Mouse (Mus musculus) left cerebral cortex, adult 8-10 months (tissue): Measurements from ENCODE around the gene Gpr27. TPM values are rescaled to one million over a fixed set of nuclear protein-coding genes. Genes with fewer than 3 reads are reported as not detected.

Source experiments
- DNase-seq, 2 experiments: peaks; one replicate each; pipeline ENCODE4 v3.0.0; 2022; ENCODE audit warnings: low spot score in 2 of 2
- total RNA-seq, 4 experiments: library from RNA; stranded (reverse); gene quantifications; 2 replicates each; pipeline ENCODE4 v1.2.4; 2022

The Gpr27 gene
- total RNA-seq: 10 to 100 TPM; 37.6 to 42.5 (median 40.0) TPM

DNA sequence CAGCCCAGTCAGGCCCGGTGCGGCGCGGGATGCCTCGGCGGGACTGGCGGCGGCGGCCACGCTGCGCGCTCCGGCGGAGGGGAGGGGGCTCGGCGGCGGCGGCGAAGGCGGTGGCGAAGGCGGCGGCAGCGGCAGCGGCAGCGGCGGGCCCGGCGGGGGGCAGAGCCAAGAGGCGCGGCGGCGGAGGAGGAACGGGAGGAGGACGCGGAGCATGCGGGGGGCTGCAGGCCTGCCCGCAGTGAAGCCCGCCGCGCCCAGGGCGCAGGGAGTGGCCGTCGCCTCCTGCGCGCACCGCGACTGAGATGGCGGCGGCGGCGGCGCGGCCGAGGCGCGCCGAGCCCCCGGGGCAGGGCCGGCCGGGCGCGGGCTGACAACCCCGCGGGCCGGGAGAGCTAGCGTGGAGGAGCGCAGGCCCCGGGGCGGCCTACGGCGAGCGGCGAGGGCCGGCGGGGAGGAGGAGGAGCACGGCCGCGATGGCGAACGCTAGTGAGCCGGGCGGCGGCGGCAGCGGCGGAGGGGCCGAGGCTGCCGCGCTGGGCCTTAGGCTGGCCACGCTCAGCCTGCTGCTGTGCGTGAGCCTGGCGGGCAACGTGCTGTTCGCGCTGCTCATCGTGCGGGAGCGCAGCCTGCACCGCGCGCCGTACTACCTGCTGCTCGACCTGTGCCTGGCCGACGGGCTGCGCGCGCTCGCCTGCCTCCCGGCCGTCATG lies at the start of gene Gpr27:
Gene Gpr27, plus strand, starts transcription at position 474 of the 710 bp plus-strand sequence.
- DNase-seq: peak; percentile 27 to 55

DNA sequence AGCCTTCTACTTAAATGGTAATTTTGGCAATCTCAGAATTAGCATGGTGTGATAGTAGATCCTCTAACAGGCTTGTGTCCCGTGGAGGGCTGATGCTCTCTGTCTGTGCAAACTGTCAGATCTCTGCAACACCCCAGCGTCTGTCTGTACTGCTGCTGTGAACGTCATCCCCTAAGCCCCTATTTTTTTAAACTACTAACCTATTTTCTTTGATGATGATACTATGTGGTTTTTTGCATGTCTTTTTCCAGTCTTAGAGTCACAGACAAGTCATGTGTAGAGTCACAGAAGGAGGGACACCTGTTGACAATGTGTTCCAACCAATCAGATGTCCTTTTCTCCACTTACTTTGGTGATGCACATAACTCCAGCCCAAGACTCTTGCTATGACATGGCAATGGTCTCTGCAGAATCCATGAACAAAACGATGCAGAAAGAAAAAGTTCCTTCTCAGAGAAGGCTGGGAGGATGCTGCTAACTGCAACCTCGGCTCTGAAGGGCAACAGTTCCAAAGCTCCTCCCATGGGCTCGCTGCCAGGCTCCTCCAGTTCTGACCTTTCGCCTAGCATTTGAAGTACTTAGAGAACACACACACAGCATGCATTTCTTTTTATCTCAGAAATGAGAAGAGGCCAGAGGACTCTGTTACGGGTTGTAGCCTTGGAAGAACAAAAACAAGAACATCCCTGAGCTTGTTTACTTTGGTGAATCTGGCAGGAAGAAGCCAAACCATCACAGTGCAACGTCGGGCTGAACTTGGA lies 48.9 kb upstream of the Gpr27 start:
- no peak for DNase-seq

DNA sequence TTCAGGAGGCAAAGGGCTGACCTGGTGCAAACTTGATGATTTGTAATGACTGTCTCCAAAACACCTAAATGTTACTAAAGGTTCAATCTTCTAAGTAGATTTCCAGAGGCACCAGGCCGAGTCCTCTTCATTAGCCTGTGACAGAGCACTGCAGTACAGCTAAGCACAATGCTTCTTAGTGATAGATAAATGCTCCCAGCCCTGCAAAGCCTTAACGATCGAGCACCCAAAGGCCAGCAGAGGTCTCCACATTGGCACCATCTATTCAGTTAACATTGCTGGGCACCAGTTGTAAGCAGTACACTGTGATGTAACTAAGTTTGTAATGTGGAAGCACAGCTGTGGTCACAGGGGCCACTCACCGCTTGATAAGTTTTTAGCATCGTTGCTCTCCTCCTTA lies 48.1 kb upstream of the Gpr27 start:
- no peak for DNase-seq

DNA sequence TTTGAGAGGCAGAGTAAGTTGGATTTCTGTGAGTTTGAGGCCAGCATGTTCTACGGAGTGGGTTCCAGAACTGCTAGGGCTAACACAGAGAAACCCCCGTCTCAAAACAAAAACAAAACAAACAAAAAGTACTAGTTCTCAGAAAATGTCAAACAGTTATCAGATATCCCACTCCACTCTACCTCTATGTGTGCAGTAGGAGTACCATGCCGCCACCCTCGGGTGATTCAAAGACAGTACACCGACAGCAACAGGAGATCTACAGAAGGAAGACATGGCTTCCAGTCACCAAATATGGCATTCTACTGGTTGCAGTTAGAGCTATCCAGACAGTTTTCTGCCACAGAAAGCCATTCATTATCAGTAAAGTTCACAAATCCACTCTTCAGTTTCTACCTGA lies 47.6 kb upstream of the Gpr27 start:
- no peak for DNase-seq

DNA sequence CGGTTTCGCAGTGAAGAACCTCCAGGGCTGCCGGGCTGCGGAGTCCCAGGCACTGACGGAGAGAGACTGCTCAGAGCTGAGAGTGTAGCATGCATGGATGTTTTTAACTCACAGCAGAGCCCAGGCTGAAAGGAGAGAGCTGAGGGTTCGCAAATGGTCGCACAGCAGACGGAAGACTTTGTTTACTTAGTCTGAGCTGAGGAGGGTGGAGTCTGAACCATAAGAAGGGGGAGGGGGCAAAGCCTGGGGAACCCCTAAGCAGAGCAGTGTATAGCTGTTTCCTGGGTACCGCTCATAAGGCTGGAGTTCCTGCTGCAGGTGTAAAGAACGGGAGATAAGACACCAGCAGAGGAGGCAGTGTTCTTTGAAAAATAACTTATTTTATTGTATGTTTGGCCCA lies 46.1 kb upstream of the Gpr27 start:
- no peak for DNase-seq

DNA sequence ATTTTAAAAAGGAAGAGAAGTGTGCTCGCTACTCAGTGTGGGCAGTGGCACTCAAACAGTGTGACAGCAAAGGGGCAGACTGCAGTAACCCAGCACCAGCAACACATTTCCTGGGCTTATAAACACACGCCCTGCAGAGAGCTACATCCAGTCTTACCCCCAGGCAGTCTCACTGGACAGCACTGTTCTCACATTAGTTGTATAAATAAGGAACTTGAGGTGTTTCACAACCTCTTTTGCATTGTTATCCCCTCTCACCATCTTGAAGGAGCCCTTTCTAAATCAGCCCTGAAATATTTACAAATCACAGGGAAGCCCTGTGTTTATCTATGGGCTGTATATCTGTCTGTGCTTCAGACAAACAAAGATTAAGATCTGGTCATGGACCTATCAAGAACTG lies 43.2 kb upstream of the Gpr27 start:
- no peak for DNase-seq

DNA sequence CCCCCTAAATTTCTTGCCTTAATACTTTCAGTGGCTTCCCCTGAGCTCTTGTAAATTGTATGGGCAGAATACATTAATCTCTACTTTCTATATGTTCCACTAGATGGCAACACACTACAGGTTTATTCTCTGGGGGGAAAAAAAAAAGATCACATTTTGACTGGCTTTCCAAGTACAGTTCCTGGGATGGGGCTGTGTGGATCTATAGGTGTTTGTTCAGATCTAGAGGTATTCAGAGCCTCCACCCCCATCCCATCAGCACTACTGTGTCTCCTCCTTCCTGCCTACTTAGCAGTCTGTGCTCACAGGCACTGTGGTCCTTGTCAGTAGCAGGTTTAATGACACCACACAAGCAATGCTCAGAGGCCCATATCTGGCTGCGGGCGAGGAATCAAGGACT lies 40.1 kb upstream of the Gpr27 start:
- DNase-seq: no peak

DNA sequence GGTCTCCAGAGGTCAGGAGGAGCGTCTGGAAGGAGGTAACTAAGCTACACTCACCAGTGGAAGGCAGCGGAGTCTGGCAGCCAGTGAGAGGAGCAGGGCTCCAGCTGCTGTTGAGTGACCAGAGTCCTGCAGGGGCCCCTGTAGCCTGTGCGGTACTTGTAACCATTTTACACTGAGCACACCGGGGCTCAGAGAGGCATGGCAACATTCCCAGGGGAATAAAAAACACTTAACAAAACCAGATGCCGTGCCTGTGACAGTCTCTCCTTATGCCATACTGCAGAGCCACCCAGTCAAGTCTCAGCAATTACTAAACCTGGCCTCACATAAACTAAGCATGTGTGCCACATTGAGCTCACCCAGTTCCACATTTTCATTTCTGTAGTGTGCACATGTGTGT lies 38.1 kb upstream of the Gpr27 start:
- DNase-seq: no peak

DNA sequence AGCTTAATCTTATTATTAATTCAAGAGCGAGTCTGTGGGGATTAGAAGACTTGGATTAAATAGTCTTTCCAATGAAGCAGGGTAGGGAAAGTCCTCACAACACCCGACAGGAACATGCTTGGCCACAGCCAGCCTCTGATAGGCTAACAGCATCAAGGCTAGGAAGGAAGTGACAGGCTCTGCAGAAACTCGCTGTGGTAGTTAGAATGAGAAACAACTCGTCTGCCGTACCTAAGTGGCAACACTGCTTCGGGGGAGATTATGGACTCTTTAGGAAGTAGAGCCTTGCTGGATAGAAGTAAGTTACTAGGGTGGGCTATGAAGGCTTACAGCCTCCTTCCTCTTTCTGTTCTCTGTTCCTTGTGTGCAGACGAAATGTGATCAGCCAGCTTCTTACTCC lies 37.0 kb upstream of the Gpr27 start:
- no peak for DNase-seq

DNA sequence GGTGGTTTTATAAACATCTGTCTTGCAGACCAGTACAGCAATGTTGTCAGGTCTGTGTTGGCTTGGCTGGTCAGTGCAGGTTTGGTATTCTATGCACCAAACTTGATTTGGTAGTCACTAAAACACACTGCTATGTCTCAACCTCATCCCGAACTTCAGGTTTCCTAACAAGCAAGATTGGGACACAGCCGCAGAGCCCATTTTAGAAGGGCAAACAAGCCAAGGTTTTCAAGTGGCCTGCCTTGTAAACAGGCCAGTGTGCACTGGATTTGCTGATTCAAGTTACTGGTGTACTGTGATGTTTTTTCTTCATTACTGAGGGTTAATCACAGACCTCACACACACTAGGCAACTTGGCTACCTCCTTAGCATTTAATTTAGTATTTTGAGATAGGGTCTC lies 36.4 kb upstream of the Gpr27 start:
- no peak for DNase-seq

DNA sequence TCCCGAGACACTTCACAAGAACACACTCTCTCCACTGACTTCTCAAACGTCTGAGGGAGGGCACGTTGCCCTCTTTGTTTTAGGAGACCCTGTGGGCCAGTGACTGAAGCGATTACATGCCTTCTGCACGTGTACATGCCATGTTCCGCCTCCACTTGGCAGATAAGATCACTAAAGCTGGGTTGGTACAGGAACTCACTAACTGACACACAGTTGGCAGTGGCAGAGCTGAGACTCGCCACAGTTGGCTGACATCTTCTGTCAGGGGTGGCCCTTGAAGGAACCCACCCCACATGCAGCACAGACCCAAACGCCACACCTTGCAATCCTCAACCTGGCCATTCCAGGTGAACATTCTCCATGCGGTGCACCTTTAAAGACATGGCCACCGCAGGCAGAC lies 33.9 kb upstream of the Gpr27 start:
- DNase-seq: no peak

DNA sequence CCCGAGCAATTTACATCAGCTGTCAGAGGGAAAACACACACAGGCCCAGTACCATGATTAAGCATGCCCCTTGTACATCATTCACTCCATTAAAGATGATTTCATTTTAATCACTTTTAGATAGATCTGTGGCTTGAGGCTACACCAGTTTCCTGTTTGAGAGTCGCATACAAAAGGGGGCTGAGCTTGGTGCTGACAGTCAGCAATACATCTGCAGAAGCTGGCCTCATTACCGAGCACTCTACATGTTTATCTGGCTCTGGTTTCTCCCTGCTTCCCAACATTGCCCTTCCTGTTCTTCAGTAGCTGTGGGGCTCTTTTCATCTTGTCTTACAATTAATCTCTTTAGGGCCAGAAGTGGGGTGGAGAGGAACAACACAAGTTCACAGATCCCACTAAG lies 32.0 kb upstream of the Gpr27 start:
- DNase-seq: no peak

DNA sequence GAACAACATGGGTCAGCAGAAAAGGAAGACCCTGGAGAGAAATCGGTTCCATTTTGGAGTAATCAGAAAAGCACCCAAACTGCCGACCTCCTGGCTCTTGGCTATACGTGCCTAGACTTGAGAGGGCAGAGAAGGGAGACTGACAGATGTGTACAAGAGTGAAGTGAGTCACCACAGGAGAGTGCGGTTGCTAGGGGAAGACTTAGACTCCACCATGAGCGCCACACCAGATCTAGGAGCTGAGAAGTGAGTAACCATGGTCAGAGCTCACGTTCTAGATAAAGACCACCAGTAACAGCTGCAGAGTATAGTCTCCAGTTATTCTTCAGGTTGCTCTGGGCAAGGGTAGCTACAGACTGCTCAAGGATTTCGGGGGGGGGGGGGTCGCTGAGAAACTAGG lies 29.2 kb upstream of the Gpr27 start:
- DNase-seq: no peak

DNA sequence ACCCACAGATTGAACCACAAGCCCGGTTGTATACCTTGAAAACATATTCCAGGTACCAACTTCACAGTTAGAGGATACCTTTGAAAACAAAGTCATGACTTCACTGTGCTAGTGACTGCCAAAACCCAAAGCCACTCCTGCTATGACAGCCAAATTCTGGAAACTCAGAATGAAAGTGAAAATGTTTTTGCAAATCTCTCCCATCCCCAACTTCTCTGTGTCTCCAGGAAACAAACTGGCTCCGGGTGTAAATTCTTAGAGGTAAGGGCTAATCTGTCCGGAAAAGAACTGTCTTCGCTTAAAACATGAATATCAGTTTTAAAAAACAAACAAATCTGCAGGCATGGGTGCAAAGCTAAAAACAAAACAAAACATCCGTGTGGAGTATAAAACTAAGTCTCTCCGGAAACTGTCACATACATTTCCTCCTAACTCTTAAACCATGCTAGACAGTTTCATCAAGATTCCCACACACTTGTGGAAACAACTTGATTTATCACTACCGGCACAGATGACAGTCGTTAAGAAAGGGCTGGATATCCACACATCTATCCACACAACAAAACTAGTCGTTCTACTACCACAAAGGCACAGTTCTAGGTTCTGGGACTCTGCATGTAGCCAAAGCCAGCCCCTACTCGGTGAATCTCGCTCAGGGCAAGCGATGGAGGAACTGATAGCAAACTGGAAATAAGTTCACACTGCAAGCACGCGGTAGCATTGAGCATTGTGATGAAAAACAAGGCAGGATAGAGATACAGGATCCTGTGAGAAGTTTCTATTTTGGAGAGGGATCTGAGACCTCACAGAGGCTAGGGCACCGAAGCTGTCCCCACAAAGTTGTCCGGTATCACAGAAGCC lies 26.8 kb upstream of the Gpr27 start:
- no peak for DNase-seq

DNA sequence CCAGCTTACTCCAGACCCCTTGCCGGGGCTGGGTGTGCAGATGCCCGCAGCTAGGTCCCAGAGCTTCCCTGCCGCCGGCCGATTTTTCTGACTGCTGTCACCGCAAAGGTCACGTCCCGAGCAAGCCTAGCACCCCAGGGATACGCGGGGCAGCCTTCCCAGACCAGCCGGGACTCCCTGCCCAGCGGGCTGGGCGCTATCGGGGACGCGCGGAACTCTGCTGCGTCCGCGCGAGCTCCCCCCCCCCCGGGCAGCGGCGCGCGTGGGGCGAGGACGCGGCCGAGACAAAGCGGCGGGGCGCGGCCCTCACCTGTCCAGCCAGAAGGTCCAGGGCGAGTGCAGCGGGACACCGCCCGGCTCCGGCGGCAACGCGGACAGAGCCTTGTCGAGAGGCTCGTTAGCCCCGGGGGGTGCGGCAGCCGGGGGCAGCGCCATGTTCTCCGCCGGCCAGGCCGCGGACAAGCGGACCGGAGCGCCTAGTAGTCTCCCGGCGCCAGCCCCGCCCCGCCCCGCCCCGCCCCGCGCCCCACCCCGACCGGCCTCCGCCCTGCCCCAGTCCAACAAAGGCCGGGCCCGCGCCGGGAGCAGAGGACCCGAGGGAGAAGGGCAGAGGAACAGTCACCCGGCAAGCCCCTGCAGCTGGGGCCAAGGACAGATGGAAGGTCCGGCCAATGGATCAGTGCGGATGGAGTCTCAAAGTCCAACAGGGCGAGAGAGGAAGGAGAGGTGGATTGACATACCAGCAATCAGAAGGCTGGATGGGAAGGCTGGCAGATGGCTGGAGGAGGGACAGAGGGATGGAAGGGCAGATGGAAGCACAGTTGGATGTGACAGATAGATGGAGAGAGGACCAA lies 25.9 kb upstream of the Gpr27 start, which contains the start of the genes Eif4e3 and Gm20696:
Gene Eif4e3, minus strand, starts transcription at position 454 of the 854 bp plus-strand sequence.
Gene Gm20696, minus strand, starts transcription at position 480 of the 854 bp plus-strand sequence.
- DNase-seq: no peak

DNA sequence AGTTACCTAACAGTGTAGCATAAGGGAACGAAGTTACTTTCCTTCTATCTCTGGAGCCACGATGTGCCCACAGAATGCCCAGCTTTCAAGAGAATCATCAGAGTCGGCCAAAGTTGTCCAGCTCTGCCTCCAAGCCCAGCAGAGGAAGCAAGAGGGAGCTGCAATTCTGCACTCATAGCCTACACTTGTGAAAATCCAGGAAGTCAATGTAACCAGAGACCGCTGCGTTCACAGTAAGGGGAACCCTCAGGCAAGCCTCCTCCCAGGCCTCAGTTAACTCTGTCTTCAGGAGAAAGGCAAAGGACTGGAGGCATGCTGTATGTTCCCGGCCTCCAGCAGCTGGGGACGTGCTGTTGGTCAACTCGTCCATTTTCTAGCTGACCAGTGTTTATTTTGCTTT lies 25.2 kb upstream of the Gpr27 start:
- DNase-seq: no peak

DNA sequence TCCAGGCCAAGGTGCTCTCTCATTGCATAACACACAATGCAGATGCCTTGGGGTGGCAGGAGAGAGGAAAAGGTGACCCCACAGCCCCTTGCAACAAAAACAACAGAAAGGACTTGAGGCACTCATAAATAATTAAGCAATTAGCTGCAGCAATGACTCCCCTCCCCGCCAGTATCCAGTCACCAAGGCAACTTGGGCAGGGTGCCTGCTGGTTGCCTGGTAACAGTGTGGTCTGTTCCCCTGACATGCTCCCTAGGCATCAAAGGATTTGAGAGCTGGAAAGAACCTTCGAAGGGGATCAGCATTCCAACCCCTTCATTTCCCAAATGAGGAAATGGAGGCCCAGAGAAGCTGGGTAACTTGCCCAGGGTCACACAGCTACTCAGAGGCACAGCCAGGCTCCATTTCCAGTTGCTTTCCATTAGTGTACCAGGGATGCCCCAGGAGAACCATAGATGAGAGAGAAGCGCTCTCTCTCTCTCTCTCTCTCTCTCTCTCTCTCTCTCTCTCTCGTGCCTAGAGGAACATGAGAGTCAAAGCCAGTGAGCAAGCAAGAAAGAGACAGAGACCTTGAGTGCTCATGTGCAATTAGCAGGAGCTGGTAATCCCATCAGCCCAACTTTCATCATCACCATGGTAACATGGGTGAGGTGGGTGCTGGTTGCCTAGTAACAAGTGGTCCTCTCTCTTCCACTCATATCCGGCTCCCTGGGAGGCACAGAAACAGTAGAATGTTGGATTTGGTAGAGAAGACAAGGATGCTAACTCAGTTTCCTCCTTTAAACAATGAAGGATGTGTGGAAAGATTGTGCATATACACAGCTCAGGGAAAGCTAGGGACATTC lies 22.8 kb upstream of the Gpr27 start:
- DNase-seq: peak; percentile 61 to 80

DNA sequence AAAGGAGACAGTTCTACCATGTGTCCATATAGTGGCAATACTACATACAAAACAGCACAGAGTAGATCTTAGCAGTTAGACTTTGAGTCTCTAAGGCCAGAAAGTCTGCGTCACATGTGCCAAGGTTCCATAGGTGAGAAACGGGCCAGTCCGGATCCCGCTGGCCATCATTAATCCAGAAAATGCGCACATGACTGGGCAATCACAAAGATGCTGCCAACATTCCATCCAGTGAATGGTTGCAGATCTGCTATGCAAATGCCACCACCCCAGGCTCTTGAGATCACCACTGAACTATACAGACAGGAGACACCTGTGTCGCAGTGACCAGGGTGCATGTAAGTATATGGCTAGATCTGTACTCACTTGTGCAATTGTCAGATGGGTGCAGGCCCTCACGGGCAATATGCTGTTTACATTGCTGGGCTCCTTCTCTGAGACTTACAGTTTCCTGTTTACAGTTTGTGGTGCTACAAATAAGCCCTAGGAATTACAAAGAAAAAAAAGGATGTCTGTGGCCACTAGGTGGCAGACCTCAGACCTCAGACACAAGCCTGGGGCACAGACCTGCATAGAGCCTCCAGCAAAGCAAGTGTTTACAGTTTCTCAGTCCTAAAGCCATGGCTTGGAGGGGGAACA lies 21.9 kb upstream of the Gpr27 start:
- DNase-seq: peak in 1 of 2 experiments; percentile 45

DNA sequence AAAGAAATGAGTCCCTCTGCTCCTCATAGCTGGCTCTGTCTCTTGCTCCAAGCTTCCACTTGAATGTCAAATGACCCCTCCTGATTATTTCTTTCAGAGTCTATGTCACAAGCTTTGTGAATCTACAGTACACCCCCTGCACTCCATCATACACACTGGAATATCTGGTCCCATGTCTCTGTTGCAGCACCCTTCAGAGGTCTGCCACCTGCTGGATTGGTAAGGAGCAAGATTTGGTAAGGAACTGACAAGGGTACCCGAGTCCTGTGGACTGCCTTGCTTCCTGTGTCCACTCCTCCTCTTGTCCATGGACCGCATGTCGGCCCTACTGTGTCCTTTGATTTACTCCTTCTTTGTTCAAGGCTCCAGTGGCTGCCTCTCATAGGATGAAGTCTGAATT lies 20.7 kb upstream of the Gpr27 start:
- no peak for DNase-seq

DNA sequence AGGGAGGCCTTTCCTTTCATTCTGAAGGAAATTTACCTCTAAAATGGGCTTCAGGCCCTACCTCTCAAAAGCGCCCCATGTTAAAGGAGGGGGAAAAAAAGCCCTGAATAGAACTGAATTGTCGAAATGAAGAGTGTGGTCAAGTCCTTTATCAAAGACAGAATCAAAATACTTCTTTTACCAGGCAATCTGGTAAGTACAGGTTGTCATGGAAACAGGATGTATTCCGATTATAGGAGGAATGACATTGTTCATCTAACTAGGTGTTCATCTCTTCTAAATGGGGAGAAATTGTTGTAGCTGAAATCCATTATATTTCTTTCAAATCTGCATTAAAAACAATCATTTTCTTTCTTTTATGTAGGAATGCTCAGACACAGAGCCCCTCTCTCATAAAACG lies 18.0 kb upstream of the Gpr27 start:
- no peak for DNase-seq
